Mouse (Mus musculus) kidney, postnatal 0 days (tissue): ENCODE data around the gene Tnni3k. TPM values are rescaled to one million over a fixed set of nuclear protein-coding genes. Genes with fewer than 3 reads are reported as not detected.

Experiments used
- ATAC-seq: fragments of 200-750 bp; cut with Nextera tagmentation; replicated peaks from 2 replicates; pipeline ENCODE4 v1.8.0; 2017; ENCODE audit warnings: low read depth, moderate number of reproducible peaks, moderate TSS enrichment, moderate library complexity; ENCODE audit not compliant: low FRiP score
- DNase-seq: peaks from one replicate; pipeline ENCODE4 v3.0.0-alpha.2; 2016; ENCODE audit warnings: low spot score
- H3K27ac ChIP-seq: fragments of 300-500 bp; sonication (generic); 2 replicates; pipeline ENCODE4 v1.5.1; 2014; ENCODE audit warnings: mild to moderate bottlenecking
- H3K27me3 ChIP-seq: fragments of 300-500 bp; sonication (generic); 2 replicates; pipeline ENCODE4 v1.6.1; 2014; ENCODE audit warnings: low read length, mixed read lengths; ENCODE audit not compliant: insufficient read depth
- H3K36me3 ChIP-seq: fragments of 300-500 bp; sonication (generic); 2 replicates; pipeline ENCODE4 v1.6.1; 2014; ENCODE audit warnings: low read length, mixed read lengths; ENCODE audit not compliant: insufficient read depth
- H3K4me1 ChIP-seq: fragments of 300-500 bp; sonication (generic); replicated peaks from 2 replicates; pipeline ENCODE4 v1.6.1; 2014; ENCODE audit warnings: antibody characterized with exemption, low read length, mixed read lengths; ENCODE audit not compliant: insufficient read depth
- H3K4me2 ChIP-seq: fragments of 300-500 bp; sonication (generic); 2 replicates; pipeline ENCODE4 v1.6.1; 2014; ENCODE audit warnings: mild to moderate bottlenecking, low read length, moderate library complexity, mixed read lengths
- H3K4me3 ChIP-seq: fragments of 300-500 bp; sonication (generic); replicated peaks from 2 replicates; pipeline ENCODE4 v1.5.1; 2014; ENCODE audit warnings: low read depth, low read length
- H3K9ac ChIP-seq: fragments of 300-500 bp; sonication (generic); 2 replicates; pipeline ENCODE4 v1.6.1; 2014; ENCODE audit warnings: low read depth, low read length
- H3K9me3 ChIP-seq: fragments of 300-500 bp; sonication (generic); replicated peaks from 2 replicates; pipeline ENCODE4 v1.6.1; 2016; ENCODE audit warnings: low read length, inconsistent platforms, mixed read lengths
- CTCF ChIP-seq: IDR thresholded peaks from 2 replicates; pipeline ENCODE4 v1.5.1; 2016; ENCODE audit warnings: antibody characterized with exemption, low read depth, mild to moderate bottlenecking, moderate library complexity
- WGBS: fragments of 180-500 bp; shearing (Covaris S2); extraction: QIAGEN DNeasy Blood & Tissue Kit; methylation state at CpG from one replicate; pipeline ENCODE4 v1.1.7; 2014; 5-methylcytosine and 5-hydroxymethylcytosine counted together
- polyA plus RNA-seq: library from polyadenylated mRNA; unstranded; fragments of >200 nt; fragmentation: Nextera tagmentation; extraction: Ambion mirVana; gene quantifications from 2 replicates; pipeline ENCODE4 v1.2.1, GENCODE M21; 2015

Tnni3k gene
- polyA plus RNA-seq, 1 experiment from 2014 or later, result not detected

- Histone ChIP-seq H3K4me3 (no peak overlapping the region), H3K4me1 (no peaks in the 10 kb centered on the region), H3K4me2 (no peak overlapping the region), H3K9me3 (no peaks in the 10 kb centered on the region), H3K27me3 (no peaks in the 10 kb centered on the region), H3K9ac (no peak overlapping the region), H3K36me3 (no peaks in the 10 kb centered on the region), H3K27ac (no peak overlapping the region)
- TF ChIP-seq CTCF, result no peak
- WGBS, result 76% methylated on average over 6 of the region's 6 CpGs
- ATAC-seq (no peak), DNase-seq (no peak)
Observed at GRCm38 (mm10) chr3:155058800-155059448, 3.7 kb upstream of the Tnni3k start.

- H3K27me3 ChIP-seq, result no peaks in the 10 kb centered on the region
- ATAC-seq, result no peak
- H3K4me1 ChIP-seq, result no peaks in the 10 kb centered on the region
- H3K27ac ChIP-seq, result no peak overlapping the region
- H3K9me3 ChIP-seq, result no peaks in the 10 kb centered on the region
- TF ChIP-seq CTCF, result no peak
- H3K36me3 ChIP-seq, result no peaks in the 10 kb centered on the region
- no peak overlapping the region for H3K9ac ChIP-seq
- H3K4me3 ChIP-seq, result no peak overlapping the region
- no peak for DNase-seq
- no peak overlapping the region for H3K4me2 ChIP-seq
Observed at GRCm38 (mm10) chr3:155057566-155057965, 2.4 kb upstream of the Tnni3k start.

- Histone ChIP-seq H3K4me2 (no peak overlapping the region), H3K27ac (no peak overlapping the region), H3K9ac (no peak overlapping the region), H3K27me3 (no peaks in the 10 kb centered on the region), H3K4me3 (no peak overlapping the region), H3K4me1 (no peaks in the 10 kb centered on the region), H3K9me3 (no peaks in the 10 kb centered on the region), H3K36me3 (no peaks in the 10 kb centered on the region)
- DNase-seq (no peak), ATAC-seq (no peak)
- no peak for TF ChIP-seq CTCF
Observed at GRCm38 (mm10) chr3:155056606-155057005, 1.4 kb upstream of the Tnni3k start.

- H3K4me1 ChIP-seq, result no peaks in the 10 kb centered on the region
- H3K27ac ChIP-seq, result no peak overlapping the region
- H3K4me3 ChIP-seq, result no peak overlapping the region
- WGBS, result 75% methylated on average over 1 of the region's 1 CpGs
- H3K27me3 ChIP-seq, result no peaks in the 10 kb centered on the region
- DNase-seq, result no peak
- no peak for ATAC-seq
- H3K36me3 ChIP-seq, result no peaks in the 10 kb centered on the region
- no peak overlapping the region for H3K4me2 ChIP-seq
- no peaks in the 10 kb centered on the region for H3K9me3 ChIP-seq
- TF ChIP-seq CTCF, result no peak
- no peak overlapping the region for H3K9ac ChIP-seq
Observed at GRCm38 (mm10) chr3:155053189-155053588, 2.0 kb downstream of the Tnni3k start.

- H3K4me3 ChIP-seq, result no peak overlapping the region
- no peak for DNase-seq
- no peaks in the 10 kb centered on the region for H3K4me1 ChIP-seq
- no peak for TF ChIP-seq CTCF
- no peak overlapping the region for H3K9ac ChIP-seq
- H3K27ac ChIP-seq, result no peak overlapping the region
- H3K9me3 ChIP-seq, result no peaks in the 10 kb centered on the region
- H3K36me3 ChIP-seq, result no peaks in the 10 kb centered on the region
- ATAC-seq, result no peak
- H3K27me3 ChIP-seq, result no peaks in the 10 kb centered on the region
- no peak overlapping the region for H3K4me2 ChIP-seq
Observed at GRCm38 (mm10) chr3:155052021-155052420, 3.2 kb downstream of the Tnni3k start.

- peak; percentile 15; the same call in 1 of the 2 replicates for TF ChIP-seq CTCF
Observed at GRCm38 (mm10) chr3:155039012-155039836, 16.0 kb downstream of the Tnni3k start.

More at GRCm38 (mm10) chr3:155039012-155039836, 16.0 kb downstream of the Tnni3k start:
- H3K4me1 ChIP-seq, result no peaks in the 10 kb centered on the region
- no peak overlapping the region for H3K9ac ChIP-seq
- H3K36me3 ChIP-seq, result no peaks in the 10 kb centered on the region
- no peak overlapping the region for H3K4me2 ChIP-seq
- no peak overlapping the region for H3K4me3 ChIP-seq
- ATAC-seq (no peak), DNase-seq (no peak)
- WGBS, result 29% methylated on average over 1 of the region's 1 CpGs
- no peak overlapping the region for H3K27ac ChIP-seq
- no peaks in the 10 kb centered on the region for H3K9me3 ChIP-seq
- H3K27me3 ChIP-seq, result no peaks in the 10 kb centered on the region
